Mouse (Mus musculus) embryonic facial prominence, embryonic 15.5 days (tissue): ENCODE results near the gene Cc2d1a. TPM values are rescaled to one million over a fixed set of nuclear protein-coding genes. Genes with fewer than 3 reads are reported as not detected.

Source experiments
- ATAC-seq: fragments of 200-750 bp; cut with Nextera tagmentation; 2 replicates; pipeline ENCODE4 v1.8.0; 2017; ENCODE audit warnings: low read depth, moderate TSS enrichment; ENCODE audit not compliant: insufficient number of reproducible peaks, low FRiP score, low TSS enrichment
- H3K27ac ChIP-seq: fragments of 300-500 bp; sonication (generic); replicated peaks from 2 replicates; pipeline ENCODE4 v1.5.1; 2015; ENCODE audit warnings: mild to moderate bottlenecking, inconsistent platforms
- H3K27me3 ChIP-seq: fragments of 300-500 bp; sonication (generic); 2 replicates; pipeline ENCODE4 v1.6.1; 2015; ENCODE audit warnings: inconsistent platforms
- H3K36me3 ChIP-seq: fragments of 300-500 bp; sonication (generic); 2 replicates; pipeline ENCODE4 v1.6.1; 2015; ENCODE audit warnings: mild to moderate bottlenecking, inconsistent platforms
- H3K4me1 ChIP-seq: fragments of 300-500 bp; sonication (generic); 2 replicates; pipeline ENCODE4 v1.6.1; 2015; ENCODE audit warnings: inconsistent platforms
- H3K4me2 ChIP-seq: fragments of 300-500 bp; sonication (generic); replicated peaks from 2 replicates; pipeline ENCODE4 v1.6.1; 2015; ENCODE audit warnings: mild to moderate bottlenecking, inconsistent platforms
- H3K4me3 ChIP-seq: fragments of 300-500 bp; sonication (generic); replicated peaks from 2 replicates; pipeline ENCODE4 v1.5.1; 2015; ENCODE audit warnings: mild to moderate bottlenecking, inconsistent platforms
- H3K9ac ChIP-seq: fragments of 300-500 bp; sonication (generic); 2 replicates; pipeline ENCODE4 v1.6.1; 2015; ENCODE audit warnings: inconsistent platforms
- H3K9me3 ChIP-seq: fragments of 300-500 bp; sonication (generic); replicated peaks from 2 replicates; pipeline ENCODE4 v1.6.1; 2016; ENCODE audit warnings: inconsistent platforms
- WGBS: fragments of 180-500 bp; shearing (Covaris S2); methylation state at CpG from one replicate; pipeline ENCODE4 v1.1.7; 2015; 5-methylcytosine and 5-hydroxymethylcytosine counted together
- polyA plus RNA-seq: library from polyadenylated mRNA; unstranded; fragments of >200 nt; fragmentation: Nextera tagmentation; extraction: Ambion mirVana; gene quantifications from 2 replicates; pipeline ENCODE4 v1.2.1, GENCODE M21; 2015

The Cc2d1a gene
- 31.8 and 32.8 TPM in 2 replicates for polyA plus RNA-seq

DNA sequence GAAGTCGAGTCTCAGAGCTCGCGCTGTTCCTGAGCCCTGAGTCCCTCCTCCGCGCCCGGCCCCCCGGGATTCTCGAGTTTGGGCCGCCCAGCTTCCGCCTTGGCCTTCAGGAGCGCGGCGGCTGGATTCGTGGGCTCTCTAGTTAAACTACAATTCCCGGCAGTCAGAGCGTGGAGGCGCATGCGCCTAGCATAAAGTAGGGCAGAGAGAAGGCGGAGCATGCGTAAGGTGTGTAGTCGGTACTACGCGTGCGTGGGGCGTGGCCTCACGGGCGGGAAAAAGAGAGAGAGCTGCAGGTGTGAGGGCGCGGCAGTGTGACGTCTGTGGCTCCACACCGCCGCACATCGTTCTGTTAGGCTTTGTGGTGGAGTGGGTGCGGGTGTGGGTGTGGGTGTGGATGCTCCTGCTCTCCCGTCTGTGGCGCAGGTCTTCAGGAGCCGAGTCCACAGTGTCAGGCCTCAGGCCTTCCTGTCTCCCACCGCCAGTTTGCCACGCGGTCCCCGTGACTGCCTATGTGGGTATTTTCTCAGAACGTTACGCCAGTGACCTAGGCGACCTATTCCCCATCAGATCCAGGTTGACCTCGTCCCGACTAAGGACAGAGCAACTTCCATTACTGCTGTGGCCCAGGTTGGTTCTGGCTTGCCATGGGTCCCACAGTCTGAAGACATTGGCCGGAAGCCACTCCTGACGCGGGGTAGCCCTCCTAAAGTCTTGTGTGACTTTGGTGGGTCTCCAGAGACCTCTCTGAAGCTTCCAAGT, at the start of gene Cc2d1a, which contains the start of gene 4930432K21Rik:
Gene Cc2d1a, minus strand, starts transcription at position 168 of the 762 bp plus-strand sequence.
Gene 4930432K21Rik, plus strand, starts transcription at position 257 of the 762 bp plus-strand sequence.
- Histone ChIP-seq H3K36me3 (peaks cover 15% of the 10 kb centered on the region), H3K27ac (peak within 1 kb of the TSS; percentile 87), H3K9ac (peak within 1 kb of the TSS; percentile 90), H3K27me3 (no peaks in the 10 kb centered on the region), H3K9me3 (no peaks in the 10 kb centered on the region), H3K4me3 (peak within 1 kb of the TSS; percentile 80), H3K4me1 (peaks cover 27% of the 10 kb centered on the region), H3K4me2 (peak within 1 kb of the TSS; percentile 89)
- WGBS, result 18% methylated on average over 49 of the region's 49 CpGs
- ATAC-seq, result peak; percentile 94

DNA sequence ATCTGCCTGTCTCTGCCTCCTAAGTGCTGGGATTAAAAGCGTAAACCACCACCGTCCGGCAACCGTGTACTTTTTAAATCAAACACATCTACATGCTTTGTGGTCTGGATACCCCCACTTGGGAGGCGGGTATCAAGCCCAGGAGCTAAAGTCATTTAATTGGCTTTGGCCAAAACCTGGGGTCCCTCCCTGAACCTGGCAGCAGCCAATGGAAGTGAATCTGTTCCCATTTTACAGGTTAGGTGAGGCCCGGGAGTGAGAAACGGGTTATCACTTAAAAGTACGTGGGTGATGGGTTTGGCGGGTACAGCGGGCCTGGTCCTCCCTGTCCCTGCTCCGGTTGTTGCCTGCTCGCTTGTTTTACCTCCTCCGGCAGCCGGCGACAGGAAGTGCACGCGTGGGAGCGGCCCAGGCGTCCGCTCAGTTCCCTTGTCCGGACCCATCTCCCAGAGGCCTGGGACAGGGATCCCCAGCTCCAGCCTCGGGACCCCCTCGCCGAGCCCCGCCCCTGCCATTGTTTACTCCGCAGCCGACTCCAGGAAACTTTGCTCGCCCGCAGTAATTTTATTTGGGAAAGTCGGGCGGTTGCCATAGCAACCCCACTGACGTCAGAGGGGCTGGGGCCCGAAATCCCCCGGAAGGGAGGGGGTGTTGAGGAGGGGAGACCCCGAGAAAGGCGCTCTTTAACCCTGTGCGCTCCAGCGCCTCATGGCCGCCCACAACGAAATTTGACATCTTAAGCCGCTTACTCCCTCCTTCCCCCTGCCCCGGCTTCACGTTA, 49.6 kb upstream of the Cc2d1a start:
- Histone ChIP-seq H3K36me3 (0 out of 2 replicates have a peak, but pooled peaks cover 5% of the 10 kb centered on the region), H3K9ac (peak overlapping the region; percentile 55), H3K27me3 (no peaks in the 10 kb centered on the region), H3K4me2 (peak overlapping the region; percentile 56), H3K4me1 (peaks cover 60% of the 10 kb centered on the region), H3K9me3 (no peaks in the 10 kb centered on the region), H3K4me3 (peak overlapping the region; percentile 57), H3K27ac (peak overlapping the region; percentile 98)
- ATAC-seq, result peak; percentile 52
- WGBS, result 1% methylated on average over 40 of the region's 43 CpGs

DNA sequence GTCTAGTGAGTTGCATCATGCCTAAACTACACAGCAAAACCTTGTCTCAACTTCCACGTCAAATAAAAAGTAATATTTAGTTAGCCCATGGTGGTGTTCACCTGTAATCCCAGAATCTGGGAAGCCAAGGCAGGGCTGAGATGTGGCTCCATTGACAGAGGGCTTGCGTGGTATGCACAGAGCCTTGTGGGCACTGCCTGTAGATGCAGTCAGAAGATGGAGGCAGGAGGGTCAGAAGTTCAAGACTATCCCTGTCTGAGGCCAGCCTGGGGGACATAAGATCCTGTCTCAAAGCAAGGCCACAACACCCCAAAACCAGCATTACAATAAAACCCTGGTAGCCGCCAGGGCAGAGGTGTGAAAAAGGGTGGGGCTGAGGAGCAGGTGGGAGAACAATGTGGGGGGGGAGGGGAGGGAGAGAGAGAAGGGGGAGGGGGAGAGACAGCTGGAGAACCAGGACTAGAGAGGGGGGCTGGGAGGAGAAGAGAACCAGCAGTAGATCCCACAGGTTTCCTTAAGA, 46.5 kb upstream of the Cc2d1a start:
- 81% methylated on average over 3 of the region's 3 CpGs for WGBS
- no peak overlapping the region for H3K9ac ChIP-seq
- peaks cover 46% of the 10 kb centered on the region for H3K4me1 ChIP-seq
- H3K9me3 ChIP-seq, result no peaks in the 10 kb centered on the region
- no peak overlapping the region for H3K27ac ChIP-seq
- H3K27me3 ChIP-seq, result no peaks in the 10 kb centered on the region
- no peak overlapping the region for H3K4me2 ChIP-seq
- H3K36me3 ChIP-seq, result no peaks in the 10 kb centered on the region
- no peak for ATAC-seq
- H3K4me3 ChIP-seq, result no peak overlapping the region

DNA sequence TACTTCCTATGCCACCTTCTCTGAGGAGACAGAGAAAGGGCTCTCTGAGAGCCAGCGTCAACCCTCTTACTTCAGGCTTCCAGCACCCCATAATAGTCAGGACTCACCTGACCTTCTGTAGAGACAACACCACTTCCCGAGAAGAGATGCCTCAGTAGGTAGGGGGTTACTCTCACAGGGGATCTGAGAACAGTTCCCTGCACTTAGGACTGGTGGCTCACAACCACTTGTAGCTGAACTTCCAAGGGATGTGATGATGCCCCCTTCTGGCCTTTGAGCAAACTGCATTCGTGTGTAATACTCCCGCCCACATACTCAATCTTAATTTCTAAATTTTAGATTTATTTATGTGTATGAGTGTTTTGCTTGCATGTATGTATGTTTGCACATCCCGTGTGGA, 45.8 kb upstream of the Cc2d1a start:
- Histone ChIP-seq H3K4me2 (no peak overlapping the region), H3K4me3 (no peak overlapping the region), H3K9me3 (no peaks in the 10 kb centered on the region), H3K27me3 (no peaks in the 10 kb centered on the region), H3K4me1 (peaks cover 39% of the 10 kb centered on the region), H3K36me3 (no peaks in the 10 kb centered on the region), H3K27ac (peak overlapping the region; percentile 28; the same call in 1 of the 2 replicates), H3K9ac (no peak overlapping the region)
- no peak for ATAC-seq
- WGBS, result 78% methylated on average over 5 of the region's 5 CpGs

DNA sequence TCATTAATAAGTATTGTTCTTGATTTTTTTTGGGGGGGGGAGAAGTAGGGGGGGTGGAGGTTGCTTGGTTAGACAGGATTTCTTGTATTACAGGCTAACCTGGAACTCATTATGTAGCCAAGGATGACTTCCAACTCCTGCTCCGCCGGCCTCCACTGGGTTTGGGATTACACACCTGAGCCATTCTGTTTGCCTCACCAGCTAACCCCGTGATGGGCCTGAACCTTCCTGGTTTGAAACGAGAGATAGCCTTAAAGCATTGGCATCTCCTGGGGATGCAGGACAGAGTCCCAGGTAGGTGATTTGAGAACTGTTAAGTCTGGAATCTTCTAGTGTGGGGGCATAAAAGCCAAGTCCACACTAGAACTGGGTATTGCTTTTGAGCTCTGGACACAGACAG, 45.4 kb upstream of the Cc2d1a start:
- no peak for ATAC-seq
- H3K4me3 ChIP-seq, result no peak overlapping the region
- H3K4me1 ChIP-seq, result peaks cover 35% of the 10 kb centered on the region
- 35% methylated on average over 4 of the region's 4 CpGs for WGBS
- H3K36me3 ChIP-seq, result no peaks in the 10 kb centered on the region
- no peaks in the 10 kb centered on the region for H3K9me3 ChIP-seq
- H3K4me2 ChIP-seq, result no peak overlapping the region
- no peak overlapping the region for H3K9ac ChIP-seq
- H3K27me3 ChIP-seq, result no peaks in the 10 kb centered on the region
- peak overlapping the region; percentile 94; the same call in 1 of the 2 replicates for H3K27ac ChIP-seq

DNA sequence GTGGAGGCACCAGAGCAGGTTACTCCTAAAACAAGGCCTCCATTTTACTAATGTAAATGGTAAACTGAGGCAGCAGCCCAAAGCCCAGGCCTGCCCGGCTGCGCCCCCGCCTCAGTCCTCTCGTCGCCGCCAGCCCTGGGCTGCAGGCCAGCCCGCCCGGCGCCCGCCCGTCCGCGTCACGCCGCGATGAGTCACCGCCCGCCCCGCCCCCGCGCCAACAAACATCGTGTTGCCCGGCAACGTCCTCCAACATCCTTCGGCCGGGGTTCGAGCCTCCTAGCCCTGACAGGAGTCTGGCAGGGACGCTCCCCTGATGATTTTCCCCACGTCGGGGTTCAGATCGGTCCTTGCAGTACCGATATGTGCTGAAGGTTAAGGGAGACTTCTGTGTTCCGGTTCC, 44.8 kb upstream of the Cc2d1a start:
- Histone ChIP-seq H3K4me2 (peak overlapping the region; percentile 50), H3K9ac (0 out of 2 replicates have a peak overlapping the region, but pooled peaks have one; percentile 19), H3K27me3 (no peaks in the 10 kb centered on the region), H3K4me1 (peaks cover 29% of the 10 kb centered on the region), H3K36me3 (no peaks in the 10 kb centered on the region), H3K9me3 (no peaks in the 10 kb centered on the region), H3K27ac (peak overlapping the region; percentile 94), H3K4me3 (peak overlapping the region; percentile 31)
- peak; percentile 41 for ATAC-seq
- 2% methylated on average over 33 of the region's 33 CpGs for WGBS

DNA sequence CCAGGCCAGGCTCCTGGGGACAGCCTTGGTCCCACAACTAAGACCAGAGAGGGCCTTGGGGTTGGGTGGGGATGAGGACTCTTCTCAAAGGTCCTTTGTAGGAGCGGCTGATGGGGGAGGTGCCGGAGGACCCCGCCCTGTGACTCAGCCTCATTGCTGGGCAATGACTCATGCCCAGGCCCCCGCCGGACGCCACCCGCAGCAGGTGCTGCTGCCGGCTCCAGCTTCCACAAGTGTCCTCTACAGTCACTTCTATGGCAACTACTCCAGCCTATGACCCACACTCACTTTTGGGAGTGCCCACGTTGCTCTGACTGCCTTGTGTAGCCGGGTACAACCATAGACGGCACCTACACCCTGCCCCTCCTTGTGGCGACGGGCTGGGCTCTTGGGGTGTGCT, 44.3 kb upstream of the Cc2d1a start:
- Histone ChIP-seq H3K4me3 (peak overlapping the region; percentile 31), H3K36me3 (no peaks in the 10 kb centered on the region), H3K27ac (peak overlapping the region; percentile 94), H3K9ac (no peak overlapping the region), H3K4me2 (peak overlapping the region; percentile 50), H3K9me3 (no peaks in the 10 kb centered on the region), H3K27me3 (no peaks in the 10 kb centered on the region), H3K4me1 (peaks cover 28% of the 10 kb centered on the region)
- WGBS, result 14% methylated on average over 13 of the region's 13 CpGs
- ATAC-seq, result peak; percentile 83

DNA sequence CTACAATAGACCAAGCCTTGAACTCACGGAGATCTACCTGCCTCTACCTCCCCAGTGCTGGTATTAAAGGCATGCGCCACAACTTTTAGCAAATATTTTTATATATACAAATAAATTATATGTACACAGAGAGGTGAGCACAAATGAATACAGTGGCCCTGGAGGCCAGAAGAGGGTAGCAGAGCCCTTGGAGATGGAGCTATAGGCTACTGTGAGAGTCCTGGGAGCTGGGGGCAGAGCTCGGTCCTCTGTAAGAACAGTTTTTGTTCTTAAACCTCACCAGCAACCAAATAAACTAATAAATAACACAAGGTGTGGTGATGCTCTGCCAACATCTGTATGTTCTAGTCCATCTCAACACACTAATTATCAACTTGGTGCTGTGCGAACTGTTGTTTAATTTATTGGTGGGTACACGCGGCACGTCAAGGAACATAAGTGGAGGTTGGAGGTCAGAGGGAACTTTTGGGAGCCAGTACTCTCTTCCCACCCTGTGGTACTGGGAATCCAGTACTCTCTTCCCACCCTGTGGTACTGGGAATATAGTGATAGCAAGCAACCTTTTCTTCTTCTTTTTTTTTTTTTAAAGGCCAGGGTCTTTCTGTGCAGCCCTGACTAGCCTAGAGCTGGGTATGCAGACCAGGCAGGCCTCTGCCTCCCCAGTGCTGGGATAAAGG, 42.6 kb upstream of the Cc2d1a start:
- Histone ChIP-seq H3K27ac (peak overlapping the region; percentile 94; the same call in 1 of the 2 replicates), H3K4me2 (no peak overlapping the region), H3K27me3 (no peaks in the 10 kb centered on the region), H3K9ac (no peak overlapping the region), H3K4me1 (peaks cover 32% of the 10 kb centered on the region), H3K4me3 (no peak overlapping the region), H3K36me3 (no peaks in the 10 kb centered on the region), H3K9me3 (no peaks in the 10 kb centered on the region)
- no peak for ATAC-seq
- WGBS, result 86% methylated on average over 7 of the region's 7 CpGs

DNA sequence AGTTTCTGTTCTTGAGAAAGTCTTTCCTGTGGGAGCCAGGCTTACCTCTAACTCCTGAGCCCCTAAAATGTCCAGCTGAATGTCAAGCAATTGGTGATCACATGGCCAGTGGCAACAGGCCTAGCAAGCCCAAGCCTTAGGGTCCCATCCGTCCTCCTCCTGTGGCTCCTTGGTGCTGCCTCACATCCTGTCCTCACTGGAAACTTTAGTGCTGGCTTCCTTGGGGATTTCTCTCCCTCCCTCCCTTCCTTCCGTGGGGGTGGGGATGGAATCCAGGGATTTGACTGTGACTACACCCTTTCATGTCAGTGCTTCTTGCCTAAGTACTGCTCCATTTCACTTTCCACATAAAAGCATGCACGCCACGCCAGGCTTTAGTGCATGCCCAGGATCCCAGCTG, 41.9 kb upstream of the Cc2d1a start:
- H3K27me3 ChIP-seq, result no peaks in the 10 kb centered on the region
- H3K9ac ChIP-seq, result no peak overlapping the region
- 44% methylated on average over 4 of the region's 4 CpGs for WGBS
- H3K4me3 ChIP-seq, result no peak overlapping the region
- ATAC-seq, result no peak
- H3K4me1 ChIP-seq, result peaks cover 37% of the 10 kb centered on the region
- 0 out of 2 replicates have a peak overlapping the region, but pooled peaks have one; percentile 7 for H3K27ac ChIP-seq
- H3K9me3 ChIP-seq, result no peaks in the 10 kb centered on the region
- H3K36me3 ChIP-seq, result no peaks in the 10 kb centered on the region
- H3K4me2 ChIP-seq, result no peak overlapping the region

DNA sequence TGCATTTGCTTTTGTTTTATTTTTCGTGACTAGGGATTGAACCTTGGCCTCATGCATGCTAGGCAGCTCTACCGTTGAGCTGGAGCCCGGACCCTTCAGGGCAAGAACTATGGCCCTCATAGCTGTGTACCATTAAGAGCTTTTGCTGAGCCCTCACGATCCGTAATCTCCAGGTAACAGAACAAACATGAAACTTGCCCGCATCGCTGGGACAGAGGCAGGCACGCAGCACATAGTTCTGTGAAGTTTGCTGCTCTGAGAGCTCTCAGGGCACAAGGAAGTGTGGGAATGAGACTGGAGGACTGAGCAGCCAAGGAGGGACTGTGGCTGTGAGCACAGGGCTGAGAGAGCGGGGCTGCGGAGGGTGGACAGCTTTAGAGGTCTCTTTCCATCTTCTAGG, 40.9 kb upstream of the Cc2d1a start:
- H3K4me2 ChIP-seq, result no peak overlapping the region
- H3K4me3 ChIP-seq, result no peak overlapping the region
- H3K4me1 ChIP-seq, result peaks cover 44% of the 10 kb centered on the region
- WGBS, result 83% methylated on average over 10 of the region's 10 CpGs
- no peaks in the 10 kb centered on the region for H3K36me3 ChIP-seq
- no peak for ATAC-seq
- no peaks in the 10 kb centered on the region for H3K9me3 ChIP-seq
- H3K9ac ChIP-seq, result no peak overlapping the region
- no peaks in the 10 kb centered on the region for H3K27me3 ChIP-seq
- no peak overlapping the region for H3K27ac ChIP-seq
